Mouse (Mus musculus) heart, embryonic 14.5 days (tissue): ENCODE results near the gene Prr5. TPM values are rescaled to one million over a fixed set of nuclear protein-coding genes. Genes with fewer than 3 reads are reported as not detected.

Source experiments
- ATAC-seq: fragments of 200-750 bp; cut with Nextera tagmentation; 2 replicates; pipeline ENCODE4 v1.8.0; 2017; ENCODE audit warnings: low read depth, moderate TSS enrichment; ENCODE audit not compliant: insufficient number of reproducible peaks, insufficient read depth, low FRiP score
- H3K27ac ChIP-seq, 2 experiments: fragments of 200-500 bp in 1 of 2; fragments of 300-500 bp in 1 of 2; sonication (generic) in 1 of 2; replicated peaks in 1 of 2; 2 replicates each; pipeline ENCODE4 v1.5.1; 2012 to 2014; ENCODE audit warnings: low read depth in 2 of 2, low read length in 2 of 2, control low read depth in 1 of 2, mild to moderate bottlenecking in 1 of 2, mixed read lengths in 1 of 2; ENCODE audit not compliant: control insufficient read depth in 1 of 2, insufficient read depth in 1 of 2
- H3K27me3 ChIP-seq: fragments of 300-500 bp; sonication (generic); 2 replicates; pipeline ENCODE4 v1.6.1; 2014; ENCODE audit warnings: mild to moderate bottlenecking, low read length, control low read depth; ENCODE audit not compliant: control insufficient read depth, insufficient read depth
- H3K36me3 ChIP-seq: fragments of 300-500 bp; sonication (generic); 2 replicates; pipeline ENCODE4 v1.6.1; 2014; ENCODE audit warnings: mild to moderate bottlenecking, control low read depth, low read length, mixed read lengths; ENCODE audit not compliant: control insufficient read depth, insufficient read depth
- H3K4me1 ChIP-seq, 2 experiments: fragments of 200-500 bp in 1 of 2; fragments of 300-500 bp in 1 of 2; sonication (generic) in 1 of 2; 2 replicates each; pipeline ENCODE4 v1.6.1; 2012 to 2014; ENCODE audit warnings: low read length in 2 of 2, control low read depth in 1 of 2, mixed read lengths in 1 of 2; ENCODE audit not compliant: control insufficient read depth in 2 of 2, insufficient read depth in 2 of 2
- H3K4me2 ChIP-seq: fragments of 300-500 bp; sonication (generic); 2 replicates; pipeline ENCODE4 v1.6.1; 2014; ENCODE audit warnings: mild to moderate bottlenecking, low read length
- H3K4me3 ChIP-seq, 2 experiments: fragments of 200-500 bp in 1 of 2; fragments of 300-500 bp in 1 of 2; sonication (generic) in 1 of 2; 2 replicates each; pipeline ENCODE4 v1.5.1; 2012 to 2014; ENCODE audit warnings: low read length in 2 of 2, mild to moderate bottlenecking in 2 of 2, control low read depth in 1 of 2, low read depth in 1 of 2, moderate library complexity in 1 of 2; ENCODE audit not compliant: control insufficient read depth in 1 of 2, insufficient read depth in 1 of 2
- H3K9ac ChIP-seq: fragments of 300-500 bp; sonication (generic); 2 replicates; pipeline ENCODE4 v1.6.1; 2014; ENCODE audit warnings: mild to moderate bottlenecking, low read length
- H3K9me3 ChIP-seq: fragments of 300-500 bp; sonication (generic); 2 replicates; pipeline ENCODE4 v1.6.1; 2016; ENCODE audit warnings: low read length, control low read depth; ENCODE audit not compliant: control insufficient read depth
- WGBS: fragments of 180-500 bp; shearing (Covaris S2); extraction: QIAGEN DNeasy Blood & Tissue Kit; methylation state at CpG from one replicate; pipeline ENCODE4 v1.1.7; 2014; 5-methylcytosine and 5-hydroxymethylcytosine counted together
- polyA plus RNA-seq: library from polyadenylated mRNA; unstranded; fragments of >200 nt; fragmentation: Nextera tagmentation; extraction: Ambion mirVana; gene quantifications from 2 replicates; pipeline ENCODE4 v1.2.1, GENCODE M21; 2014

The Prr5 gene
- polyA plus RNA-seq, 1 experiment from 2014 or later: 15.1 TPM

DNA sequence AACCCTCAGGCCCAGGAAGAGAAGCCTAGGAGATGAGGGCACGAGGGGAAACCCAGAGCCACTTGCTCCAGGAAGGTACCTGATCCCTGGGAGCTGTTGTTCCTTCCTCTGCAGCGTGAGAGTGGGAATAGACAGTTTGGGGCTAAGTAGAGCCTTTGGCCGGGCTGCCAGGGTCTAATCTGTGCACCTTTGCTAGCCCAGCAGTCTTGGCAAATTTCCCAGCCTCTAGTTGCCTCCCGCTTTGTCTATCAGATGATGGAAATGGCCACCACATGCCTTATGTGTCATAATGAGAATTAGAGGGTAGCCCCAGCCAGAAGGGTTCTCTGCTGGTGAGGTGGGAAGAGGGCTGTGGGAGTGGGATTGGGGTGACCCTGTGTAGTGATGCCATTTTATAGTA is 3.4 kb upstream of the Prr5 start:
- 15% methylated on average over 4 of the region's 4 CpGs for WGBS
- Histone ChIP-seq H3K27me3 (0 out of 2 replicates have a peak, but pooled peaks cover 3% of the 10 kb centered on the region), H3K9ac (no peak overlapping the region)

DNA sequence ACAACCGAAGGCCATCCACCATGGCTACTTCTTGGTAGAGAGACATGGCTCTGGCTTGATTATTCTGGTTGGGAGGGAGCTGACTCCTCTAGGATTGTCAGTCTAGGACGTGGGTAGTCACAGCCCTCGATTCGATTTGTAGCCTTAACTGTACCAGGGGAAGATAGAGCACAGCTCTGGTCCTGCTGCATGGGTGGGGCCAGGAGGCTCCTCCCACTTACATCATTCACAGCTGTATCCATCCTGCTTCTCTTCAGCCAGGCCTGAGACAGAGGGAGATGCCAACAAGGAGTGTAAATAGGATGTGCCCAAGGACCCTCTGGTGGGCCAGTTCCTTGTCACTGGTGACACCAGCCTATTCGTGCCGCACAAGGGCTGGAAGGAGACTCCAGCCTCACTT is 1.8 kb upstream of the Prr5 start:
- Histone ChIP-seq H3K4me1 (peaks cover 13 to 37% of the 10 kb centered on the region in 2 experiments), H3K27me3 (no peaks in the 10 kb centered on the region), H3K4me2 (no peak overlapping the region), H3K4me3 (no peak overlapping the region), H3K9ac (no peak overlapping the region), H3K27ac (no peak overlapping the region), H3K36me3 (no peaks in the 10 kb centered on the region), H3K9me3 (no peaks in the 10 kb centered on the region)
- 72% methylated on average over 6 of the region's 6 CpGs for WGBS
- no peak for ATAC-seq

More for the DNA sequence above, 3.4 kb upstream of the Prr5 start:
- H3K4me1 ChIP-seq: peaks cover 13 to 30% of the 10 kb centered on the region in 2 experiments
- ATAC-seq: no peak
- no peak overlapping the region for H3K27ac ChIP-seq
- no peaks in the 10 kb centered on the region for H3K36me3 ChIP-seq
- H3K4me2 ChIP-seq: no peak overlapping the region
- H3K9me3 ChIP-seq: no peaks in the 10 kb centered on the region
- H3K4me3 ChIP-seq: no peak overlapping the region

DNA sequence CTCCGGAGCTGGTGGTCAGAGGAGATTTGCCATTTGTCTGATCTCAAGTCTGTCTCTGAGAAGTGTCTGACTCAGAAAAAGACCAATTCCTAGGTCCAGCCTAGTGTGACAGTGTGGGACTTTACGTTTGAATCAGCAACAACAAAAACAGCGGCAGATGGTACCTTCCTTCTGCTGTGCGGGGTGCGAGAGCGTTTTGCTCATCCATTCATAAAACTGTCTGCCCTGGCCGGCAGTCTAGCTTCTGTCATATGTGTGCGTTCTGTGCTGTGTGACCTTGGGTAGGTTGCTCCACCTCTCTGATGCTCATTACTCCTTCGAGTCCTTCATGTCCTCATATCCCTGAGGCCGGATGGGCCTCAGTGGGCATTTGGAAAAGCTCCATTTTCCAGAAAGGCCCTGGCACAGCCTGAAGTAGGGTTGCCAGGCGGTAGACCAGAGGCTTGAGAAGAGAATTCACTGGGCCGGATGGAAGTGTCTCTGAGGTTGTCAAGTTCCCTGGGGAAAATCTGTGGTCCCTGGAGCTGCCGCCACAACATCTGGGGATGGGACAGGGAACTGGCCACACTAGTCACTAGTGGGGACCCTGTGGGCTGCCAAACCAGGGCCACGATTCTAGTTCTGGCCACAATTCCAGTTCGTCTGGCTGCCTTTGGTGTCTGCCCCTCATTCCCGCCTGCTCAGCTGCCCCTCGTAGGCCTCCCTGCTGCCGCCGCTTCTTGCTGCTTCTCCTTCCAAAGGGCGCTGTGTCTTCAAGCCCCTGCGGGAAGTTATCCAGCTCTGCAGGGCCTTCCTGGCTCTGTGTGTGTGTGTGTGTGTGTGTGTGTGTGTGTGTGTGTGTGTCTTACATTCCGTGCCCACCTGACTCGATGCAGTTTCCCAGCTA is 594 bp downstream of the Prr5 start:
- Histone ChIP-seq H3K9me3 (no peaks in the 10 kb centered on the region), H3K4me1 (peaks cover 15 to 30% of the 10 kb centered on the region in 2 experiments), H3K4me3 (no peak overlapping the region), H3K36me3 (no peaks in the 10 kb centered on the region), H3K9ac (peak overlapping the region; percentile 1; the same call in 1 of the 2 replicates), H3K4me2 (no peak overlapping the region), H3K27me3 (no peaks in the 10 kb centered on the region), H3K27ac (no peak overlapping the region)
- WGBS: 82% methylated on average over 23 of the region's 23 CpGs
- ATAC-seq: no peak

GRCm38 (mm10) chr15:84670657-84671055 is 1.2 kb downstream of the Prr5 start:
- H3K4me1 ChIP-seq: peaks cover 13 to 24% of the 10 kb centered on the region in 2 experiments
- H3K27me3 ChIP-seq: no peaks in the 10 kb centered on the region
- H3K4me2 ChIP-seq: no peak overlapping the region
- no peak overlapping the region for H3K9ac ChIP-seq
- H3K9me3 ChIP-seq: no peaks in the 10 kb centered on the region
- 73% methylated on average over 4 of the region's 4 CpGs for WGBS
- no peak overlapping the region for H3K4me3 ChIP-seq
- H3K36me3 ChIP-seq: no peaks in the 10 kb centered on the region
- ATAC-seq: no peak
- no peak overlapping the region for H3K27ac ChIP-seq

- Histone ChIP-seq H3K9me3 (no peaks in the 10 kb centered on the region), H3K27me3 (no peaks in the 10 kb centered on the region), H3K27ac (no peak overlapping the region), H3K4me3 (no peak overlapping the region), H3K4me2 (no peak overlapping the region), H3K4me1 (peaks cover 9 to 18% of the 10 kb centered on the region in 2 experiments; a peak in 2 of 4 replicates), H3K9ac (no peak overlapping the region), H3K36me3 (no peaks in the 10 kb centered on the region)
- no peak; the same call in 1 of the 2 replicates for ATAC-seq
- 38% methylated on average over 9 of the region's 9 CpGs for WGBS
Measured at GRCm38 (mm10) chr15:84671401-84672307, 2.2 kb downstream of the Prr5 start.

DNA sequence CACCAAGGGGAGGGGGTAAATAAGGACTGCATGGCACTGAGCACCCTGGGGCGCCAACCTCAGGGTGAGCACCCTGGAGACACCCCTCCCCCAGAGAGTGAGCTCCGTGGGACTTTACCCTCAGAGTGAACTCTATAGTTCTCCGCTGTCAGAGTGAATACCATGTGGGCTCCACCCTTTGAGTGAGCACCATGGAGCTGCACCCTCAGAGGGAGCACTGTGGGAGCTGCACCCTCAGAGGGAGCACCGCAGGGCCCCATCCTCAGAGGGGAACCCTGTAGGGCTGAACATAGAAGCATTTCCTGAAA is 2.8 kb downstream of the Prr5 start:
- Histone ChIP-seq H3K27ac (no peak overlapping the region), H3K4me3 (no peak overlapping the region), H3K4me2 (no peak overlapping the region), H3K9ac (no peak overlapping the region), H3K9me3 (no peaks in the 10 kb centered on the region), H3K36me3 (no peaks in the 10 kb centered on the region), H3K4me1 (peaks cover 9 to 18% of the 10 kb centered on the region in 2 experiments; a peak in 2 of 4 replicates), H3K27me3 (no peaks in the 10 kb centered on the region)
- ATAC-seq: no peak
- WGBS: 81% methylated on average over 4 of the region's 4 CpGs

GRCm38 (mm10) chr15:84672616-84673015 is 3.2 kb downstream of the Prr5 start:
- no peak overlapping the region for H3K4me2 ChIP-seq
- no peaks in the 10 kb centered on the region for H3K36me3 ChIP-seq
- H3K9me3 ChIP-seq: no peaks in the 10 kb centered on the region
- no peak overlapping the region for H3K9ac ChIP-seq
- ATAC-seq: no peak
- H3K27ac ChIP-seq: no peak overlapping the region
- 74% methylated on average over 3 of the region's 3 CpGs for WGBS
- H3K27me3 ChIP-seq: no peaks in the 10 kb centered on the region
- peaks cover 9 to 18% of the 10 kb centered on the region in 2 experiments; a peak in 2 of 4 replicates for H3K4me1 ChIP-seq
- H3K4me3 ChIP-seq: no peak overlapping the region
